Mouse (Mus musculus) stomach, embryonic 14.5 days (tissue): ENCODE measurements around the gene Dctpp1. TPM values are rescaled to one million over a fixed set of nuclear protein-coding genes. Genes with fewer than 3 reads are reported as not detected.
A peak's percentile ranks its signal among the peaks of the same experiment; 100 is the strongest.
"Not testable (repeated sequence)": the region's sequence is repeated elsewhere in the genome, so short reads cannot be mapped to it uniquely, and the experiment has no call there.

Source experiments
- ATAC-seq: fragments of 200-750 bp; cut with Nextera tagmentation; 2 replicates; pipeline ENCODE4 v1.8.0; 2017; ENCODE audit warnings: low read depth, moderate TSS enrichment; ENCODE audit not compliant: insufficient number of reproducible peaks, insufficient read depth, low FRiP score
- H3K27ac ChIP-seq: fragments of 300-500 bp; sonication (generic); 2 replicates; pipeline ENCODE4 v1.5.1; 2014; ENCODE audit warnings: mild to moderate bottlenecking, low read length, moderate library complexity, mixed read lengths
- H3K27me3 ChIP-seq: fragments of 300-500 bp; sonication (generic); 2 replicates; pipeline ENCODE4 v1.6.1; 2014; ENCODE audit warnings: low read length, control low read depth, mixed read lengths; ENCODE audit not compliant: control insufficient read depth, insufficient read depth
- H3K36me3 ChIP-seq: fragments of 300-500 bp; sonication (generic); 2 replicates; pipeline ENCODE4 v1.6.1; 2014; ENCODE audit warnings: mild to moderate bottlenecking, control low read depth, low read length, moderate library complexity, mixed read lengths; ENCODE audit not compliant: control insufficient read depth, insufficient read depth
- H3K4me1 ChIP-seq: fragments of 300-500 bp; sonication (generic); 2 replicates; pipeline ENCODE4 v1.6.1; 2014; ENCODE audit warnings: low read length, control low read depth, mixed read lengths; ENCODE audit not compliant: control insufficient read depth, insufficient read depth
- H3K4me2 ChIP-seq: fragments of 300-500 bp; sonication (generic); replicated peaks from 2 replicates; pipeline ENCODE4 v1.6.1; 2014; ENCODE audit warnings: low read depth, low read length, control low read depth
- H3K4me3 ChIP-seq: fragments of 300-500 bp; sonication (generic); 2 replicates; pipeline ENCODE4 v1.5.1; 2014; ENCODE audit warnings: low read depth, low read length, control low read depth
- H3K9ac ChIP-seq: fragments of 300-500 bp; sonication (generic); replicated peaks from 2 replicates; pipeline ENCODE4 v1.6.1; 2014; ENCODE audit warnings: low read depth, mild to moderate bottlenecking, control low read depth, low read length, moderate library complexity, mixed read lengths
- H3K9me3 ChIP-seq: fragments of 300-500 bp; sonication (generic); 2 replicates; pipeline ENCODE4 v1.6.1; 2016; ENCODE audit warnings: low read depth, low read length, control low read depth; ENCODE audit not compliant: control insufficient read depth
- WGBS: fragments of 180-500 bp; shearing (Covaris S2); extraction: QIAGEN DNeasy Blood & Tissue Kit; methylation state at CpG from one replicate; pipeline ENCODE4 v1.1.7; 2014; 5-methylcytosine and 5-hydroxymethylcytosine counted together
- polyA plus RNA-seq: library from polyadenylated mRNA; unstranded; fragments of >200 nt; fragmentation: Nextera tagmentation; extraction: Ambion mirVana; gene quantifications from 2 replicates; pipeline ENCODE4 v1.2.1, GENCODE M21; 2014

Gene Dctpp1
- polyA plus RNA-seq, 1 experiment from 2014 or later = 202 TPM

DNA sequence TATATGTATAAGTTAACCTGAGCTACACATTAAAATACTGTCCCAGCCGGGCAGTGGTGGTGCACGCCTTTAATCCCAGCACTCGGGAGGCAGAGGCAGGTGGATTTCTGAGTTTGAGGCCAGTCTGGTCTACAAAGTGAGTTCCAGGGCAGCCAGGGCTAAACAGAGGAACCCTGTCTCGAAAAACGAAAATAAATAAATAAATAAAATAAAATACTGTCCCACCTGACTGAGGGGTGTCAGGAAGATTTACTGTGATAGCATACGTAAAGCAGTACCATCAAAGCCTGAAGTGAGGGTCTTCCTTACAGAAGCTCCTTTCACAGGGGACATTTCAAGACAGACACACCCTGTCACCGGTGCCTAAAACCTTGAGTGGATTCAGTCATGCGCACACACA lies 10.0 kb downstream of the Dctpp1 start:
- H3K9me3 ChIP-seq, H3K27ac ChIP-seq, H3K4me2 ChIP-seq, H3K9ac ChIP-seq, H3K27me3 ChIP-seq, H3K4me3 ChIP-seq, ATAC-seq: not testable (repeated sequence)
- WGBS = 92% methylated on average over 8 of the region's 8 CpGs
- Histone ChIP-seq H3K4me1 (peaks cover 15% of the 10 kb centered on the region), H3K36me3 (peaks cover 39% of the 10 kb centered on the region)

DNA sequence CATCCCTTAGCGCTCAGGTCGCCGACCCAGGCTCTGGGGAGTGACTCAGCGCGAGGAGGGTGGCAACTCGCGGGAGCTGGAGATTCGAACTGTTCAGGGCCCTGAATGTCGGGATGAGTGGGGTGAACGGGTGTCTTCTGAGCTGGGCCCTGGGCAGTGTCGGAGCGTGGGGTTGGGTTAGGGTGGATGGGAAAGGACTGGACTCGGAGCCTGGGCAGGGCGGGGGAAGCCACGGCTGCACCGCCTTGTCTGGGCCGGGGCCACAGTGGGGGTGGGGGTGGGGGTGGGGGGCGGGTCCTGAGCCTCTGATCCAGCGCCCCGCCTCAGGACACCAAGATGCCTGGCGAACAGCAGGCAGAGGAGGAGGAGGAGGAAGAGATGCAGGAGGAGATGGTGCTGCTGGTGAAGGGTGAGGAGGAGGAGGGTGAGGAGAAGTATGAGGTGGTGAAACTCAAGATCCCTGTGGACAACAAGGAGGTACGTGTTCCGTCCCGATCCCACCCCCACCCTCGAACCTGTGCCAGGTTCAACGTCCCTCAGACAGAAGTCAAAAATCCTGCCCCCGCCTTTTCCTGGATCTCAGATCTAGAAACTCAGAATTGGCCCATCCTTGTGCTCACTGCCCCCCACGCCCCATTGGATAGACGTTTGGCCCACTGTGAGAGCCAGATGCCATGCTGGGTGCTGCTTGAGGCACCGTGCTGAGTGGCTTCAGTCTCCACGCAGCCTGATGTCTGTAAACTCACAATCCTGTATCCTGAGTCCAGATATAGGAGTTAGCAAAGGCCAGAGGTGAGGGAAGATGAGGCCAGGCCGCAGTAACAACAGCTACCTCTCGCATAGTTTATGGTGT lies 15.6 kb downstream of the Dctpp1 start:
- peak; percentile 70 for ATAC-seq
- Histone ChIP-seq H3K27me3 (no peaks in the 10 kb centered on the region), H3K4me3 (peak overlapping the region; percentile 85), H3K9ac (peak overlapping the region; percentile 86), H3K36me3 (peaks cover 24% of the 10 kb centered on the region), H3K9me3 (no peaks in the 10 kb centered on the region), H3K27ac (peak overlapping the region; percentile 94), H3K4me2 (peak overlapping the region; percentile 77), H3K4me1 (peaks cover 20% of the 10 kb centered on the region)
- WGBS = 10% methylated on average over 30 of the region's 33 CpGs

DNA sequence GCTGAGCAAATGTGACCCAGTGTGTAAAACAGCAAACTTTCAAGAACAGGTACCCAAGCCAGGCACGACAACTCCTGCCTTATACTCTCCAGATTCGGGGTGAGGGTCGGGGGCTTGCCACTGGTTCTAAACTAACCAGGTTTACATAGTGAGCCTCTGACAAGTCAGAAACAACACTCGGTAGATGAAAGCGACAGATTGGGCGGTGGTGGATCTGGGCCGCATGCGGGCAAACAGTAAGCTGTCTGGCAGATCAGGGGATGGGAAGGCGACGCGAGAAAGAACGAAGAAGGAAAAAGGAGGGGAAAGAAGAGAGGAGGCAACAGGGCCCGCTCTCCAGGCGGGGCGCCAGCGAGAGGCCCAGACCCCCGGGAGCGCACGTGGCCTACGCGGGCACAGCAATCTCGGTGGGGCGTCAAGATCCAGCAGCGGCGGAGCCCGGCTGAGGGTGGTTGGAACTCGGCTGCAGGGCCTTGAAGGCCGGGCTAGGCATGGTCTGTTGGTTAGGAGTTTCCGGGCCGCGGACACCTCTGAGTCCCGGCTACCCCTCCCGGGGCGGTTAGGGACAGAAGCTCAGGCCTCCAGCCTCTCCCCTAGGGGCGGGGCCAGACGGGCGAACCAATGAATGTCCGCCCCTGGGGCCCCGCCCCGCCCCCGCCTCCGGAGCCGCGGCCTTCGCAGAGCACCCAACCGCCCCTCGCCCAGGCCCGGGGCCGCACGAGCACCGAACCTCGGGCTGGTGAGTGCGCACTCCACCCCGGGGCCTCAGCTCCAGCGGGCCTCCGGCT lies 16.4 kb downstream of the Dctpp1 start, which contains the start of gene Zfp771:
Gene Zfp771, plus strand, starts transcription at position 405 of the 788 bp plus-strand sequence.
- Histone ChIP-seq H3K36me3 (peaks cover 17% of the 10 kb centered on the region), H3K4me1 (peaks cover 20% of the 10 kb centered on the region), H3K27ac (peak within 1 kb of the TSS; percentile 94), H3K27me3 (no peaks in the 10 kb centered on the region), H3K4me2 (peak within 1 kb of the TSS; percentile 77), H3K4me3 (peak within 1 kb of the TSS; percentile 85), H3K9me3 (no peaks in the 10 kb centered on the region), H3K9ac (peak within 1 kb of the TSS; percentile 86)
- under 1% methylated on average over 56 of the region's 56 CpGs for WGBS
- peak; percentile 98 for ATAC-seq

DNA sequence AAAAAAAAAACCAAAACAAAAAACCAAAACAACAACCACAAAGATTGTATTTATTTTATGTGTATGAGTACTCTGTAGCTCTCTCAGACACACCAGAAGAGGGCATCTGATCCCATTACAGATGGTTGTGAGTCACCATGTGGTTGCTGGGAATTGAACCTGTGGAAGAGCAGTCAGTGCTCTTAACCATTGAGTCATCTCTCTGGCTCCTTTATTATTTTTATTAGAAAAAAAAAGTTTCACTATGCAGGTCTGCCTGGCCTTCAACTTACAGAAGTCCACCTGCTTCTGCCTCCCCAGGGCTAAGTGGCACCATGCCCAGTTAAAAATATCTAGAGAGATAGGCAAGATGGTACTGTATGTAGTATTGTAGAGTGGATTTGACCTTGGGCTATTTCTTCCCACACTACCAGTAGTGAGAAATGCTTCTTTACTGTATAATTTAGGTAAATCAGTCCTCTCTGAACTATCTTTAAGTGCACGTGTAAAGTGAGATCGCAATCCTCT lies 17.1 kb downstream of the Dctpp1 start:
- Histone ChIP-seq H3K9ac (peak overlapping the region; percentile 86), H3K4me1 (peaks cover 20% of the 10 kb centered on the region), H3K4me2 (peak overlapping the region; percentile 77), H3K4me3 (peak overlapping the region; percentile 85), H3K9me3 (no peaks in the 10 kb centered on the region), H3K36me3 (peaks cover 20% of the 10 kb centered on the region), H3K27me3 (no peaks in the 10 kb centered on the region), H3K27ac (peak overlapping the region; percentile 94)
- 37% methylated on average over 2 of the region's 2 CpGs for WGBS
- no peak for ATAC-seq

- H3K9ac ChIP-seq = no peak overlapping the region
- H3K4me3 ChIP-seq = no peak overlapping the region
- WGBS = 97% methylated on average over 2 of the region's 2 CpGs
- ATAC-seq = no peak
- H3K4me2 ChIP-seq = no peak overlapping the region
- H3K27me3 ChIP-seq = no peaks in the 10 kb centered on the region
- H3K4me1 ChIP-seq = peaks cover 22% of the 10 kb centered on the region; the same call in 1 of the 2 replicates
- peaks cover 55% of the 10 kb centered on the region for H3K36me3 ChIP-seq
- H3K27ac ChIP-seq = no peak overlapping the region
- H3K9me3 ChIP-seq = no peaks in the 10 kb centered on the region
Observed at GRCm38 (mm10) chr7:127234777-127235176, 25.7 kb downstream of the Dctpp1 start.

GRCm38 (mm10) chr7:127233765-127234164 lies 26.7 kb downstream of the Dctpp1 start:
- peaks cover 60% of the 10 kb centered on the region for H3K36me3 ChIP-seq
- H3K9me3 ChIP-seq = no peaks in the 10 kb centered on the region
- H3K4me3 ChIP-seq = peak overlapping the region; percentile 74
- H3K9ac ChIP-seq = peak overlapping the region; percentile 74
- ATAC-seq = no peak
- WGBS = 2% methylated on average over 9 of the region's 9 CpGs
- peak overlapping the region; percentile 98 for H3K27ac ChIP-seq
- H3K27me3 ChIP-seq = no peaks in the 10 kb centered on the region
- H3K4me1 ChIP-seq = peaks cover 22% of the 10 kb centered on the region; the same call in 1 of the 2 replicates
- peak overlapping the region; percentile 45 for H3K4me2 ChIP-seq

DNA sequence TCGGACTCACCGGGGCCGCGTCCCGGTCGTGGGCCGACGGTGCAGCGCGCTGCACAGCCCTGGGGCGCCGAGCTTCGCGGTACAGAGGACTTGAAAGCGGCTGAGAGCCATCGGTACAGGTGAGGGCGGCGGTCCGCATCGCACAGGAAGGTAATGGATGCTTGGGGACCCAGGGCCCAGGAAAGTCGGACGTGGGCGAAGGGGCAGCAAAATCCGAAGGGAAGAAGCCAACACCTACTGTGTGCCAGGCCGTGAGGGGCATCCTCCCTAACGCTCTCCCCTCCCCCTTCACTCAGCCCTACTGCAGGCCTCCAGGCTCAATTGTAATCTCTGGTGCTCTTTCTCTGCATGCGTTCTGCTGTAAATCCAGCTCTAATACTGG lies 27.1 kb downstream of the Dctpp1 start:
- Histone ChIP-seq H3K27me3 (no peaks in the 10 kb centered on the region), H3K4me3 (peak overlapping the region; percentile 74), H3K4me1 (peaks cover 22% of the 10 kb centered on the region; the same call in 1 of the 2 replicates), H3K9ac (peak overlapping the region; percentile 74), H3K36me3 (peaks cover 57% of the 10 kb centered on the region), H3K4me2 (peak overlapping the region; percentile 45), H3K27ac (peak overlapping the region; percentile 98), H3K9me3 (no peaks in the 10 kb centered on the region)
- peak; percentile 50; the same call in 1 of the 2 replicates for ATAC-seq
- WGBS = under 1% methylated on average over 27 of the region's 27 CpGs
